Mouse (Mus musculus) c-Kit-positive CD71-positive TER-119-negative erythroid progenitor cells, embryonic 14.5 days (primary cell): Measurements from ENCODE around the gene Ncor1.
"Not testable (repeated sequence)": the region's sequence is repeated elsewhere in the genome, so short reads cannot be mapped to it uniquely, and the experiment has no call there.

Experiments used
- DNase-seq: peaks from one replicate; pipeline ENCODE4 v3.0.0-alpha.2; 2013; ENCODE audit warnings: low read depth

The Ncor1 gene

GRCm38 (mm10) chr11:62366879-62367278 lies 91.5 kb downstream of the Ncor1 start:
- no peak for DNase-seq

GRCm38 (mm10) chr11:62355216-62355615 lies 103.1 kb downstream of the Ncor1 start:
- DNase-seq, result no peak

- no peak for DNase-seq
These were observed 106.4 kb downstream of the Ncor1 start for GRCm38 (mm10) chr11:62351948-62352347.

- no peak for DNase-seq
These were observed 115.3 kb downstream of the Ncor1 start for GRCm38 (mm10) chr11:62343002-62343401.

DNA sequence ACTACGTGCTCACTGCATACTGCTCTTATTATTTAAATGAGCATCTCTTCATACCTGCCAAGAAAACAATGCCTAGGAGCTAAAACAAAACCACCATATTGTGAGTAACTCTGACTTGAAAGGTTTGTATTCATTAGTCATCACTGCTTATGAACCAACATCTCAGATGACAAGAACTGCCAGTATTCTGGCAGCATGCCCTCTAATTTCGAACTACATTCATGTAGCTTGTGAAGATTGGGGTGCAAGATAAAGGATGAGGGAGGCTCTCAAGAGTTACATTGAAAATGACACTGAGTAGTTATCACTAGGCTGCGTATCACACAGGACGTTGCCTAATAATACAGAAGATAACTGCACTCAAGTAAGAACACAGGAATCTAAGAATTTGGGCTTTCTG lies 126.1 kb downstream of the Ncor1 start:
- no peak for DNase-seq

DNA sequence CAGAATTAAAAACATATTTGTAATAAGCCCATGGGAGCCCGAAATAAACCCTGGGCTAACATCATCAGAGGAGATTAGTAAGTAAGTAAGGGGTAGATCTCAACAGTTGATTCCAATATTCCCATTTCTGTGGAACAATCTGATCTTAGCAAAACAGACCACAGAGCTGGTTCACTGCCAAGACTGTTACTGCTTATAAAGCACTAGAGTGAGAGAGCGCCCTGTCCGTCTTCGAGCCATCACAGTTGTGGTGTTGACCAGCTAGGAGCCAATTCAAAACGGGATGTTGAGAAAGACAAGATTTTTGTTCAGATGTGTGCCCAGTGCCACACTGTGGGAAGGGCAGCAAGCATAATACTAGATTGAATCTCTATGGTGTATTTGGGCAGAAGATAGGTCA lies 127.2 kb downstream of the Ncor1 start:
- DNase-seq, result no peak

- DNase-seq, result no peak
These were observed 134.7 kb downstream of the Ncor1 start for GRCm38 (mm10) chr11:62323659-62324058.

DNA sequence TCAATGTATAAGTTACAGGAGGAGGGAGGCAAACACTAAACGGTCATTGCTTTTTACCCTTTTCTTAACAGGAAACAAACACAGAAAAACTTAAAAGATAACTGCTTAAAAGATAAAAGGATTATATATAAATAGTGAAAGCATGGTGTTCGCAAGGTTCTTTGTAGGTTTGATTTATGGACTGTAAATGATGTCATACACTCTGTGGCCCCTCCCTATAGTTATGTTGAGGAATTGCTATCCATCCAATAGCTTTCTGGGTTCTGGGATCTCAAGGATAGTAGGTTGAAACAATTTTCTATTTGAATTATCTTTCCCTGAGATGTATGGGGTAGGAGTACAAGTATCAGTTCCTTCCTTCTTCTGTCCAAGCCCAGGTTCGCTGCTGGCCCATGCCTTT lies 138.2 kb downstream of the Ncor1 start:
- no peak for DNase-seq

DNA sequence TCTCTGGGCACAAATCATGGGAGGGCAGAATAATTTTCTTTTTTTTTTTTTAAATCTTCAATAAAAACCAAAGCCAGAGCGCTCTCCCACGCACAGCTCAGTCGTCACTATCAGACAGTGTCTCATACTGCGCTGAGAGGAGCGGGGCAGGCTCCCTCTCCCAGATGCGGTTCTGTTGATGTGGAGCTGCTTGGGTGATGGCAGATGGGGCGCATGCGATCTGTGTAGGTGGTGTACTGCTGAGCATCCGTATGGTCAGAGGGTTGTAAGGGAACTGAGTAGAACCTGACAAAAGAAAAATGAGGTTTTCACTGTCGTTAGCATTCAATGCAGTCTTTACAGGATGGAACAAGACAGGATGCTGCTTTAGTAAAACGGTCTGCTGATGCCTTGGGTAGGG lies 140.6 kb downstream of the Ncor1 start:
- DNase-seq, result no peak

- DNase-seq, result no peak
These were observed 143.4 kb downstream of the Ncor1 start for GRCm38 (mm10) chr11:62314984-62315383.

GRCm38 (mm10) chr11:62309296-62309695 lies 149.0 kb downstream of the Ncor1 start:
- DNase-seq, result no peak

DNA sequence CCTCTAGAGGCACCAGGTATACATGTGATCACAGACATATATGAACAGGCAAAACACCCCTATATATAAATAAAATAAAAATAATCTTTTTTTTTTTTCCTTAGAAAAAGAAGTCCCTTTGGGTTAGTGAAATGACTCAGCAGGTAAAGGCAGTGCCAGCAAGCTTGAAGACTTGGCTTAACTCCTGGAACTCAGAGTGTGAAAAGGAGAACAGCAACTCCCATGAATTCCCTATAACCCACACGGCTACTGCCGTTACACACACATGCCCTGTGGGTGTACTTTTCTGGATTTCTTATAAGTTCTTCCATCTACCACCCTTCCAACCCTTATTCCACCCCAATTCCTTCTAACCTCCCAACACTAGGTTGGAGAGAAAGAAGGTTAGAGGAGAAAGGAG lies 152.5 kb downstream of the Ncor1 start:
- DNase-seq, result no peak

GRCm38 (mm10) chr11:62298883-62299282 lies 159.5 kb downstream of the Ncor1 start:
- no peak for DNase-seq

DNA sequence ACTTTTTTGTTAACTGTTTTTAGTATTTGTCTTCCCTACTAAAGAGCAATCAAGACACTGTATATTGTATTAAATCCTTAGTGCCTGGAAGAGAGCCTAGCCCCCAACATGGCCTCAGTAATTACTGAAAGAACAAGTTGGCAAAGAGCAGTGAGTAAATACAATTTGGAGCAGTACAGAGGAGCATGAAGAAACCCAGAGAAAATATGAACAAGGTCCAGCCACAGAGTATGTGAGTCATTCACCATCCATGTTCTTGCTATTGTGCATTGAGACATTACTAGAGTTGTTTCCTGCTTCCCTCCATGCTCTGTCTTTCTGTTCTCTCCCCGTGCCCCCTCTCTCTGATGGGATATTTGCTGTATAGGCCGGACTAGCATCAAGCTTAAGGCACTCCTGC lies 164.2 kb downstream of the Ncor1 start:
- DNase-seq, result no peak

DNA sequence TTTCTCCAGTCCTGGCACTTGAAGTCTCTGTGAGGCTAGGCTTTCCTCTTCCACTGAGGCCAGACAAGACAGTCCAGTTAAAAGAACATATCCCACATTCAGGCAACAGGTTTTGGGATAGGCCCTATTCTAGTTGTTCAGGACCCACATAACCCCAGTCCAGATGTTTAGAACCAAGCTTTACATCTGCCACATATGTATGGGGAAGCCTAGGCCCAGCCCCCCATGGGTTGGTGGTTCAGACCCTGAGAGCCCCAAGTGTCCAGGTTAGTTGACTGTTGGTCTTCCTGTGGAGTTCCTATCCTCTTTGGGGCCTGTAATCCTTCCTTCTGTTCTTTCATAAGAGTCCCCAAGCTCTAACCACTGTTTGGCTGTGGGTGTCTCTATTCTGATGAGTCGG lies 170.6 kb downstream of the Ncor1 start:
- no peak for DNase-seq

- no peak for DNase-seq
These were observed 173.3 kb downstream of the Ncor1 start for GRCm38 (mm10) chr11:62285020-62285419.

GRCm38 (mm10) chr11:62284020-62284419 lies 174.3 kb downstream of the Ncor1 start:
- not testable (repeated sequence) for DNase-seq

DNA sequence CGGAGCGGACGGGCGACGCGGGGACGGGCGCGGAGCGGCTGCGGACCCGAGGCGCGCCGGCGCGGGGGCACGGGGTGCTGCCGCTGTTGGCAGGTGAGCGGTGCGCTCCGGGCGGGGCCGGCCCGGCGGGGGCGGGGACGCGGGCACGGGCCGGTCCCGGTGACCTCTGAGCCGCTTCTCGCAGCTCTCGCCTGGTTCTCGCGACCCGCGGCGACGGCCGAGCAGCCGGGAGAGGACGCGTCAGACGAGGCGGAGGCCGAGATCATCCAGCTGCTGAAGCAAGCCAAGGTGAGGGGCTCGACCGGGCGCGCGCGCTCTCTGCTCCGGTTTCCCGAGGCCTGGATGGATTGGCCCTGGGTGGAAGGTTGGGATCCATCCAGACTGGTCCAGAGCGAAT lies 176.7 kb downstream of the Ncor1 start:
- peak; percentile 16 for DNase-seq

DNA sequence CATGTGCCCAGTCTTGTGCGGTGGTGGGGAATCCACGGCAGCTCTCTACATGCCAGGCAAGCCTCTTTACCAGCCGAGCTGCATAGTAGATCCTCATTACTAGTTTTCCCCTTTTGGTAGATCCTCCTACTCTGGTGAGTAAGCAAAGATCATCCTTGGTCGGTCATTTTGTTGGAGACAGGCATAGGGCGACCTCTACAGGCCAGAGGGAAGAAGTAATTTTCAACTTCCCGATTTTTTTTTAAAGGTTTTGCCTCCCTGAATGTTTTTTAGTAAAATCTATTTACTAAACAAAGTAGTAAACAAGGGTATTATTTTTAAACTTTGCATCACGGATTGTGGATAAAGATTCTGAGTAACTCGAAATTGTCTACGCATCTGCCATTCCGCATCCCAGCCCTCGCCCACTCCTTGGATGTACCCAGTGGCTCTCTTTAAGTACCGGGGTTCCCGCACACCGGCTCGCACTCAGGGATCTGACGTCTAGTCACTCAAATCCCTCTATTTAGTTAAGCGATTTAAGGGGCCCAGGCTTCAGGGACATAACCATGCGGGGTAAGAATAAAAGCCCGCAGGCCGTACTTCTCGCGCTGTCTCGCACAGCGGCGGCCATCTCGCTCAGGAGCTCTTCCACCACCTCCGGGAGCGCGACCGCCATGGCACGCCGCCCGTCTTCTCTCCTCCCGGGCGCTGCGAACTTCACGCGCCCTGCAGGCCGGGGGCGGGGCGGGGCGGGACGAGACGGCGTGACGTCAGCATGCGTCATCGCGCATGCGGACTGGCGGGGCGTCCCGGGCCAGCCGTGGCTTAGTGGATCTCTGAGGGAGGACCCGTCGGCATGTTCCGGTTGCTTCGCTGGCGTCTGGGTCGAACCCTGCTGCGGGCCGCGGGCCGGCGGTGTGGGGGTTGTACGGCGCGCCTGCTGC lies 177.4 kb downstream of the Ncor1 start, which contains the start of the genes Zswim7 and Ttc19:
Zswim7 (minus strand) TSS at position 701 of the 926 bp plus-strand sequence.
Ttc19 (plus strand) TSS at position 799 of the 926 bp plus-strand sequence.
- peak; percentile 83 for DNase-seq

GRCm38 (mm10) chr11:62278027-62278426 lies 180.3 kb downstream of the Ncor1 start:
- DNase-seq, result peak; percentile 87

GRCm38 (mm10) chr11:62277086-62277485 lies 181.3 kb downstream of the Ncor1 start:
- DNase-seq, result no peak

GRCm38 (mm10) chr11:62270851-62271250 lies 187.5 kb downstream of the Ncor1 start:
- DNase-seq, result no peak

- no peak for DNase-seq
These were observed 189.2 kb downstream of the Ncor1 start for GRCm38 (mm10) chr11:62269097-62269496.

DNA sequence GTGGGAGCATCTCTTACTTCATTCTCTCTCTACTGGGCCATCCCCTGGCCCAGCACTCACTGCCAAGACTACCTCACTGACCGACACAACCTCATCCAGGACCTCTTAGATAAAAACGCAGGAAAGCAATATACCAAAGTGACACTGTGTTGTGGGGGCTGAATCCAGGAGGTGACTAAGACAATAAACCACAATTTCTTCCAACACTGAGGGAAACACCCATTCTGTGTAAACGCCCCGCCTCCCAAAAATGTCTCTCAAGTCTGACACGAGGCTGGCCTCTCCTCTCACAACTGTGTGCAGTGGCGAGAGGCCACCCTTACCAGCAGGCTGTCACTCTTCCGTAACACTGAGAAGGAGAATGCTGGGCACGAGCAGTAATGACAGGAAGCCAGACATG lies 190.0 kb downstream of the Ncor1 start:
- no peak for DNase-seq
